Mouse (Mus musculus): ENCODE data around the gene Rnf141. TPM values are rescaled to one million over a fixed set of nuclear protein-coding genes. Genes with fewer than 3 reads are reported as not detected.

Rnf141 gene
- polyA plus RNA-seq, 1 experiment from 2014 or later = 31.3 TPM

DNA sequence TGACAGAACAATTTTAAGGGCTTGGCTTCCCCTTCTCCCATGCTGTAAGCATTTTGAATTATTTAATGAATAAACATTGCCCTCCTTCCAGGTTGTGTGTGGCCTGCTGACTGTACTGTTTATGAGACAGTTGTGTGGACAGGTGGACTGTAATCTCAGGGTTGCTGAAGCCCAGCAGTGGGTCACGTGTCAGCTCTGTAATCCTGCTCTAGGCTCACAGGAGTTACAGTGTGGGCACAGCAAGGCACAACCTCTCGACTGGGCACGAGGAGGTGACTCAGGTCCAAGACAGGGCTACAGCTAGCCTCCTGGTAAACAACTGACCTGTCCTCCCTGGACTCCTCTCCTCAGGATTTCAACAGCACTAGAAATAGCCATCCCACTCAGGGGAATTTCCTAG, 71.9 kb downstream of the Rnf141 start:
- WGBS = 84% methylated on average over 3 of the region's 3 CpGs
- Histone ChIP-seq H3K27ac (ENCODE audit: low read depth, low read length) (no peak overlapping the region), H3K36me3 (ENCODE audit: control insufficient read depth, insufficient read depth, low read length) (no peaks in the 10 kb centered on the region), H3K4me2 (ENCODE audit: low read depth) (no peak overlapping the region), H3K4me1 (ENCODE audit: control insufficient read depth, insufficient read depth, low read length) (peaks cover 4% of the 10 kb centered on the region; the same call in 1 of the 2 replicates), H3K27me3 (ENCODE audit: control insufficient read depth, insufficient read depth, low read length) (peaks cover 14% of the 10 kb centered on the region; the same call in 1 of the 2 replicates), H3K9ac (ENCODE audit: low read length) (no peak overlapping the region), H3K4me3 (ENCODE audit: low read depth, low read length) (no peak overlapping the region), H3K9me3 (ENCODE audit: control insufficient read depth, low read length) (no peaks in the 10 kb centered on the region)
- ATAC-seq (ENCODE audit: insufficient read depth, low FRiP score, low TSS enrichment) (no peak), DNase-seq (ENCODE audit: low spot score) (no peak)

- H3K27me3 ChIP-seq (ENCODE audit: control insufficient read depth, insufficient read depth, low read length) = peaks cover 14% of the 10 kb centered on the region; the same call in 1 of the 2 replicates
- WGBS = 96% methylated on average over 4 of the region's 4 CpGs
Observed at GRCm38 (mm10) chr7:110770949-110771348, 73.3 kb downstream of the Rnf141 start.

DNA sequence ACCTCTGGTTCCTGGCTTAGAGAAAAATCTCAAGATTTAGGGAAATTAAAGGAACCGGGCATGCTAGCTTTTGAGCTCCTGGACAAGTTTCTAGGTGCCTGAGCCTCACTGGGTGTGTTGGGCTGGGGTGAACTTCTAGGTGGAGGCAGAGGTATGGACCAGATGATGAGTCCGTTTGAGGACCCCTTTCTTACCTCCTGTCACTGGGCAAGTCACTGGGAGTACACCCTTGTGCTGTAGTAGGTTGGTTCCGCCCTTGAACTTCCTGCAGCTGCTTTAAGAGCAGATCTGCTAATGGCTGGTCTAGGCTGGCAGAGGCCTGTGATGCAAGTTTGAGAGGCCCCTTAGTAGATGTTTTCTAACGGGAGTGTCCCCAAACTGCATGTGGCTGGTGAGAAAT, 75.2 kb downstream of the Rnf141 start:
- peak overlapping the region; percentile 53 for H3K4me3 ChIP-seq (ENCODE audit: low read depth, low read length)
- H3K4me1 ChIP-seq (ENCODE audit: control insufficient read depth, insufficient read depth, low read length) = peaks cover 4% of the 10 kb centered on the region; the same call in 1 of the 2 replicates
- peak overlapping the region; percentile 69 for H3K9ac ChIP-seq (ENCODE audit: low read length)
- 40% methylated on average over 4 of the region's 4 CpGs for WGBS
- H3K9me3 ChIP-seq (ENCODE audit: control insufficient read depth, low read length) = no peaks in the 10 kb centered on the region
- H3K36me3 ChIP-seq (ENCODE audit: control insufficient read depth, insufficient read depth, low read length) = no peaks in the 10 kb centered on the region
- no peak overlapping the region for H3K27ac ChIP-seq (ENCODE audit: low read depth, low read length)
- DNase-seq (ENCODE audit: low spot score) = no peak
- ATAC-seq (ENCODE audit: insufficient read depth, low FRiP score, low TSS enrichment) = no peak
- peak overlapping the region; percentile 98 for H3K4me2 ChIP-seq (ENCODE audit: low read depth)
- H3K27me3 ChIP-seq (ENCODE audit: control insufficient read depth, insufficient read depth, low read length) = peaks cover 14% of the 10 kb centered on the region; the same call in 1 of the 2 replicates

More at GRCm38 (mm10) chr7:110770949-110771348, 73.3 kb downstream of the Rnf141 start:
- Histone ChIP-seq H3K36me3 (ENCODE audit: control insufficient read depth, insufficient read depth, low read length) (no peaks in the 10 kb centered on the region), H3K4me2 (ENCODE audit: low read depth) (no peak overlapping the region), H3K27ac (ENCODE audit: low read depth, low read length) (no peak overlapping the region), H3K9ac (ENCODE audit: low read length) (no peak overlapping the region), H3K9me3 (ENCODE audit: control insufficient read depth, low read length) (no peaks in the 10 kb centered on the region), H3K4me3 (ENCODE audit: low read depth, low read length) (no peak overlapping the region), H3K4me1 (ENCODE audit: control insufficient read depth, insufficient read depth, low read length) (peaks cover 4% of the 10 kb centered on the region; the same call in 1 of the 2 replicates)
- DNase-seq (ENCODE audit: low spot score) (no peak), ATAC-seq (ENCODE audit: insufficient read depth, low FRiP score, low TSS enrichment) (no peak)

GRCm38 (mm10) chr7:110768451-110769064, 75.7 kb downstream of the Rnf141 start:
- Histone ChIP-seq H3K36me3 (ENCODE audit: control insufficient read depth, insufficient read depth, low read length) (no peaks in the 10 kb centered on the region), H3K27me3 (ENCODE audit: control insufficient read depth, insufficient read depth, low read length) (peaks cover 14% of the 10 kb centered on the region; the same call in 1 of the 2 replicates), H3K9me3 (ENCODE audit: control insufficient read depth, low read length) (no peaks in the 10 kb centered on the region), H3K4me1 (ENCODE audit: control insufficient read depth, insufficient read depth, low read length) (peaks cover 4% of the 10 kb centered on the region; the same call in 1 of the 2 replicates), H3K27ac (ENCODE audit: low read depth, low read length) (no peak overlapping the region), H3K4me3 (ENCODE audit: low read depth, low read length) (peak overlapping the region; percentile 53), H3K9ac (ENCODE audit: low read length) (peak overlapping the region; percentile 69), H3K4me2 (ENCODE audit: low read depth) (peak overlapping the region; percentile 98)
- ATAC-seq (ENCODE audit: insufficient read depth, low FRiP score, low TSS enrichment) (0 out of 2 replicates have a peak, but pooled peaks have one; percentile 20), DNase-seq (ENCODE audit: low spot score) (peak; percentile 58)
- under 1% methylated on average over 44 of the region's 61 CpGs for WGBS

GRCm38 (mm10) chr7:110768001-110768400, 76.3 kb downstream of the Rnf141 start, which contains the start of gene Ampd3:
Gene Ampd3 (plus strand): TSS chr7:110768206.
- no peaks in the 10 kb centered on the region for H3K9me3 ChIP-seq (ENCODE audit: control insufficient read depth, low read length)
- H3K27me3 ChIP-seq (ENCODE audit: control insufficient read depth, insufficient read depth, low read length) = peaks cover 14% of the 10 kb centered on the region; the same call in 1 of the 2 replicates
- peak within 1 kb of the TSS; percentile 53 for H3K4me3 ChIP-seq (ENCODE audit: low read depth, low read length)
- 21% methylated on average over 11 of the region's 16 CpGs for WGBS
- no peak within 1 kb of the TSS for H3K27ac ChIP-seq (ENCODE audit: low read depth, low read length)
- H3K9ac ChIP-seq (ENCODE audit: low read length) = peak within 1 kb of the TSS; percentile 69
- no peak for DNase-seq (ENCODE audit: low spot score)
- H3K36me3 ChIP-seq (ENCODE audit: control insufficient read depth, insufficient read depth, low read length) = no peaks in the 10 kb centered on the region
- peak within 1 kb of the TSS; percentile 98 for H3K4me2 ChIP-seq (ENCODE audit: low read depth)
- H3K4me1 ChIP-seq (ENCODE audit: control insufficient read depth, insufficient read depth, low read length) = peaks cover 4% of the 10 kb centered on the region; the same call in 1 of the 2 replicates
- no peak for ATAC-seq (ENCODE audit: insufficient read depth, low FRiP score, low TSS enrichment)

DNA sequence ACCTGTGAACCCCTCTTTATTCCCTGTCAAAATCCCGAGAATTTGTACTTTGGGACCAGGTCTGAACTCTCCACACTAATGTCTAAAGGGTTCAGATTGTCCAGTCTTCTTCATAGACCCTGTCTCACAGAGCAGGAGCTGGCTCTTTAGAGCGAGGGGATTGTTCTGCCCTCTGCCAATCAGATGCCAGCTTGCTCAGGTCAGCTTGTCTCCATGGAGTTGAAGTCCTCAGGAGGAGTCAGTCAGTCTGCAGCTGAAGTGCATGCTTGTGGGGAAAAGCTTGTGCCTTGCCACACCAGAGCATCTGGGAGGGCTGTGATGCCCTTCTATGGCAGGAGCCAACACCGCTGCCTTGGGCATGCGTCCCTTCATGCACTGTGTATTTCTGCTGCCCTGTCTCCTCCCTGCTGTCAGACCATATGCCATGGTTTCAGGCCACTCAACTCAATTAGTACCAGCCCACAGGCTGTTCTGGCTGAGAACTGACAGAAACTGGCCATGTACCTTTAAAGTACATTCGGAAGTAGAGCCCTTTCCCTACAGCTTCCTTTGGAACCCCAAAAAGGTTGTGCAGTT, 81.6 kb downstream of the Rnf141 start:
- no peaks in the 10 kb centered on the region for H3K36me3 ChIP-seq (ENCODE audit: control insufficient read depth, insufficient read depth, low read length)
- no peak overlapping the region for H3K4me3 ChIP-seq (ENCODE audit: low read depth, low read length)
- DNase-seq (ENCODE audit: low spot score) (no peak), ATAC-seq (ENCODE audit: insufficient read depth, low FRiP score, low TSS enrichment) (no peak)
- no peaks in the 10 kb centered on the region for H3K9me3 ChIP-seq (ENCODE audit: control insufficient read depth, low read length)
- H3K9ac ChIP-seq (ENCODE audit: low read length) = no peak overlapping the region
- no peak overlapping the region for H3K4me2 ChIP-seq (ENCODE audit: low read depth)
- no peaks in the 10 kb centered on the region for H3K4me1 ChIP-seq (ENCODE audit: control insufficient read depth, insufficient read depth, low read length)
- WGBS = 69% methylated on average over 5 of the region's 5 CpGs
- H3K27ac ChIP-seq (ENCODE audit: low read depth, low read length) = no peak overlapping the region
- peaks cover 2% of the 10 kb centered on the region; the same call in 1 of the 2 replicates for H3K27me3 ChIP-seq (ENCODE audit: control insufficient read depth, insufficient read depth, low read length)

- no peaks in the 10 kb centered on the region for H3K9me3 ChIP-seq (ENCODE audit: control insufficient read depth, low read length)
- H3K9ac ChIP-seq (ENCODE audit: low read length) = no peak overlapping the region
- ATAC-seq (ENCODE audit: insufficient read depth, low FRiP score, low TSS enrichment) (no peak), DNase-seq (ENCODE audit: low spot score) (no peak)
- H3K4me2 ChIP-seq (ENCODE audit: low read depth) = no peak overlapping the region
- WGBS = 64% methylated on average over 2 of the region's 2 CpGs
- H3K4me3 ChIP-seq (ENCODE audit: low read depth, low read length) = no peak overlapping the region
- H3K4me1 ChIP-seq (ENCODE audit: control insufficient read depth, insufficient read depth, low read length) = peaks cover 2% of the 10 kb centered on the region; the same call in 1 of the 2 replicates
- H3K36me3 ChIP-seq (ENCODE audit: control insufficient read depth, insufficient read depth, low read length) = no peaks in the 10 kb centered on the region
- H3K27me3 ChIP-seq (ENCODE audit: control insufficient read depth, insufficient read depth, low read length) = no peaks in the 10 kb centered on the region
- H3K27ac ChIP-seq (ENCODE audit: low read depth, low read length) = no peak overlapping the region
Observed at GRCm38 (mm10) chr7:110756440-110756839, 87.8 kb downstream of the Rnf141 start.

DNA sequence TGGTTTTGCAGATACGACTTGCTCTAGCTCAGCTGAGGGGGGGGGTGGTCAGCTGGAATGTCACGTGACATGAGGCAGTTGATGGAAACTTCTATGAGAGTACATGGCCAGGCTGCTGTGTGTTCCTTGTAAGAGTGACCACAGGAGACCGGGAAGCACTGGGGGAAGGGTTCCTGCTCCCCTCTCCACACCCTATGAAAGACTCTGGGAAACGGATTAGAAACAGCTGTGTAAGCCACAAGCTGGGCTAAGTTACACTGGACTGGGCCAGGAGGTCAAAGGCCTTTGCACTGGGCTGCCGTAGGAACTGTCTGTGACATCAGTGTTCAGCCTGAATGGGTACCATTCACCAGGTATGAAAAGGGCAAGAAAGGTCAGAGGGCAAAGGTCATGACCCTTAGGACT, 90.3 kb downstream of the Rnf141 start:
- DNase-seq (ENCODE audit: low spot score) = no peak
- no peak overlapping the region for H3K27ac ChIP-seq (ENCODE audit: low read depth, low read length)
- H3K27me3 ChIP-seq (ENCODE audit: control insufficient read depth, insufficient read depth, low read length) = no peaks in the 10 kb centered on the region
- no peak overlapping the region for H3K9ac ChIP-seq (ENCODE audit: low read length)
- H3K4me2 ChIP-seq (ENCODE audit: low read depth) = no peak overlapping the region
- no peak for ATAC-seq (ENCODE audit: insufficient read depth, low FRiP score, low TSS enrichment)
- peaks cover 2% of the 10 kb centered on the region; the same call in 1 of the 2 replicates for H3K4me1 ChIP-seq (ENCODE audit: control insufficient read depth, insufficient read depth, low read length)
- H3K36me3 ChIP-seq (ENCODE audit: control insufficient read depth, insufficient read depth, low read length) = no peaks in the 10 kb centered on the region
- WGBS = 32% methylated on average over 5 of the region's 5 CpGs
- no peaks in the 10 kb centered on the region for H3K9me3 ChIP-seq (ENCODE audit: control insufficient read depth, low read length)
- H3K4me3 ChIP-seq (ENCODE audit: low read depth, low read length) = no peak overlapping the region
